Mouse (Mus musculus): Measurements from ENCODE around the gene Gm10471. TPM values are rescaled to one million over a fixed set of nuclear protein-coding genes. Genes with fewer than 3 reads are reported as not detected.
"Not testable (repeated sequence)": the region's sequence is repeated elsewhere in the genome, so short reads cannot be mapped to it uniquely, and the experiment has no call there.

Gm10471 gene
- polyA plus RNA-seq (2014; fragmentation: Nextera tagmentation; extraction: Ambion mirVana) = 0.09 TPM in 1 of 2 replicates, not detected in the other

GRCm38 (mm10) chr5:26089191-26089590 is at the start of gene Gm10471:
Gene Gm10471, minus strand, starts transcription at chr5:26089291.
- H3K27me3 ChIP-seq (ENCODE audit: control insufficient read depth, insufficient read depth, low read length); H3K9me3 ChIP-seq (ENCODE audit: control insufficient read depth, low read depth, low read length); H3K9ac ChIP-seq (replicated peaks; ENCODE audit: low read depth, low read length); H3K27ac ChIP-seq (ENCODE audit: low read length); H3K4me1 ChIP-seq (ENCODE audit: control insufficient read depth, insufficient read depth, low read length); H3K36me3 ChIP-seq (ENCODE audit: control insufficient read depth, insufficient read depth, low read length); H3K4me2 ChIP-seq (replicated peaks; ENCODE audit: low read depth, low read length); H3K4me3 ChIP-seq (ENCODE audit: low read depth, low read length); ATAC-seq (ENCODE audit: insufficient number of reproducible peaks, insufficient read depth, low FRiP score, low read depth): not testable (repeated sequence)
- WGBS = 75% methylated on average over 1 of the region's 1 CpGs

GRCm38 (mm10) chr5:26121321-26121720 is 32.2 kb upstream of the Gm10471 start, which contains the start of gene Gm10220:
Gene Gm10220, minus strand, starts transcription at chr5:26121421.
- not testable (repeated sequence) for H3K36me3 ChIP-seq (ENCODE audit: control insufficient read depth, insufficient read depth, low read length); H3K4me1 ChIP-seq (ENCODE audit: control insufficient read depth, insufficient read depth, low read length); H3K4me3 ChIP-seq (ENCODE audit: low read depth, low read length); H3K27me3 ChIP-seq (ENCODE audit: control insufficient read depth, insufficient read depth, low read length); H3K4me2 ChIP-seq (replicated peaks; ENCODE audit: low read depth, low read length); ATAC-seq (ENCODE audit: insufficient number of reproducible peaks, insufficient read depth, low FRiP score, low read depth); H3K9me3 ChIP-seq (ENCODE audit: control insufficient read depth, low read depth, low read length); H3K27ac ChIP-seq (ENCODE audit: low read length); H3K9ac ChIP-seq (replicated peaks; ENCODE audit: low read depth, low read length)
- no CpG with 5 or more reads among the region's 3 CpGs for WGBS

GRCm38 (mm10) chr5:26105262-26105661 is 16.2 kb upstream of the Gm10471 start, which contains the start of gene 5031410I06Rik:
Gene 5031410I06Rik, minus strand, starts transcription at chr5:26105362.
- H3K4me3 ChIP-seq (ENCODE audit: low read depth, low read length); H3K27ac ChIP-seq (ENCODE audit: low read length); H3K9ac ChIP-seq (replicated peaks; ENCODE audit: low read depth, low read length); H3K4me2 ChIP-seq (replicated peaks; ENCODE audit: low read depth, low read length); ATAC-seq (ENCODE audit: insufficient number of reproducible peaks, insufficient read depth, low FRiP score, low read depth); H3K4me1 ChIP-seq (ENCODE audit: control insufficient read depth, insufficient read depth, low read length); H3K36me3 ChIP-seq (ENCODE audit: control insufficient read depth, insufficient read depth, low read length); H3K27me3 ChIP-seq (ENCODE audit: control insufficient read depth, insufficient read depth, low read length); H3K9me3 ChIP-seq (ENCODE audit: control insufficient read depth, low read depth, low read length): not testable (repeated sequence)
- no CpG with 5 or more reads among the region's 3 CpGs for WGBS

GRCm38 (mm10) chr5:26079023-26079422 is 10.1 kb downstream of the Gm10471 start:
- ATAC-seq (ENCODE audit: insufficient number of reproducible peaks, insufficient read depth, low FRiP score, low read depth); H3K27me3 ChIP-seq (ENCODE audit: control insufficient read depth, insufficient read depth, low read length); H3K9me3 ChIP-seq (ENCODE audit: control insufficient read depth, low read depth, low read length); H3K36me3 ChIP-seq (ENCODE audit: control insufficient read depth, insufficient read depth, low read length); H3K4me1 ChIP-seq (ENCODE audit: control insufficient read depth, insufficient read depth, low read length); H3K4me3 ChIP-seq (ENCODE audit: low read depth, low read length); H3K4me2 ChIP-seq (replicated peaks; ENCODE audit: low read depth, low read length); H3K9ac ChIP-seq (replicated peaks; ENCODE audit: low read depth, low read length); H3K27ac ChIP-seq (ENCODE audit: low read length): not testable (repeated sequence)

- Histone ChIP-seq H3K4me2 (replicated peaks; ENCODE audit: low read depth, low read length) (no peak overlapping the region), H3K36me3 (ENCODE audit: control insufficient read depth, insufficient read depth, low read length) (no peaks in the 10 kb centered on the region), H3K9ac (replicated peaks; ENCODE audit: low read depth, low read length) (no peak overlapping the region), H3K4me1 (ENCODE audit: control insufficient read depth, insufficient read depth, low read length) (no peaks in the 10 kb centered on the region), H3K27ac (ENCODE audit: low read length) (no peak overlapping the region), H3K9me3 (ENCODE audit: control insufficient read depth, low read depth, low read length) (no peaks in the 10 kb centered on the region), H3K4me3 (ENCODE audit: low read depth, low read length) (no peak overlapping the region), H3K27me3 (ENCODE audit: control insufficient read depth, insufficient read depth, low read length) (no peaks in the 10 kb centered on the region)
- WGBS = 86% methylated on average over 24 of the region's 24 CpGs
- ATAC-seq (ENCODE audit: insufficient number of reproducible peaks, insufficient read depth, low FRiP score, low read depth) = 0 out of 2 replicates have a peak, but pooled peaks have one; percentile 10
Measured at GRCm38 (mm10) chr5:26070716-26071115, 18.4 kb downstream of the Gm10471 start.

- not testable (repeated sequence) for H3K9me3 ChIP-seq (ENCODE audit: control insufficient read depth, low read depth, low read length); H3K27ac ChIP-seq (ENCODE audit: low read length); H3K36me3 ChIP-seq (ENCODE audit: control insufficient read depth, insufficient read depth, low read length); H3K4me3 ChIP-seq (ENCODE audit: low read depth, low read length); H3K4me1 ChIP-seq (ENCODE audit: control insufficient read depth, insufficient read depth, low read length); H3K9ac ChIP-seq (replicated peaks; ENCODE audit: low read depth, low read length); H3K4me2 ChIP-seq (replicated peaks; ENCODE audit: low read depth, low read length); ATAC-seq (ENCODE audit: insufficient number of reproducible peaks, insufficient read depth, low FRiP score, low read depth); H3K27me3 ChIP-seq (ENCODE audit: control insufficient read depth, insufficient read depth, low read length)
- WGBS = no CpG with 5 or more reads among the region's 2 CpGs
Measured at GRCm38 (mm10) chr5:26058481-26058880, 30.6 kb downstream of the Gm10471 start, which contains the start of gene Gm7347. Gene Gm7347, minus strand, starts transcription at chr5:26058581.

- H3K4me1 ChIP-seq (ENCODE audit: control insufficient read depth, insufficient read depth, low read length); H3K27me3 ChIP-seq (ENCODE audit: control insufficient read depth, insufficient read depth, low read length); H3K9me3 ChIP-seq (ENCODE audit: control insufficient read depth, low read depth, low read length); H3K4me3 ChIP-seq (ENCODE audit: low read depth, low read length); H3K4me2 ChIP-seq (replicated peaks; ENCODE audit: low read depth, low read length); H3K27ac ChIP-seq (ENCODE audit: low read length); ATAC-seq (ENCODE audit: insufficient number of reproducible peaks, insufficient read depth, low FRiP score, low read depth); H3K36me3 ChIP-seq (ENCODE audit: control insufficient read depth, insufficient read depth, low read length); H3K9ac ChIP-seq (replicated peaks; ENCODE audit: low read depth, low read length): not testable (repeated sequence)
- WGBS = 85% methylated on average over 2 of the region's 2 CpGs
Measured at GRCm38 (mm10) chr5:26039458-26039857, 49.6 kb downstream of the Gm10471 start, which contains the start of gene Speer4a. Gene Speer4a, minus strand, starts transcription at chr5:26039558.

Other genes starting within 250 kb of the Gm10471 start
- 0.26 TPM in 1 of 2 replicates, not detected in the other for gene Gm21663, start 146.9 kb downstream of the Gm10471 start, polyA plus RNA-seq (2014; fragmentation: Nextera tagmentation; extraction: Ambion mirVana)
- 0.11 and 0.17 TPM in 2 replicates for gene Gm21671, start 134.9 kb downstream of the Gm10471 start, polyA plus RNA-seq (2014; fragmentation: Nextera tagmentation; extraction: Ambion mirVana)
- gene Gm21680, start 116.6 kb downstream of the Gm10471 start, polyA plus RNA-seq (2014; fragmentation: Nextera tagmentation; extraction: Ambion mirVana) = 0.18 and 0.22 TPM in 2 replicates
- gene Gm21698, start 100.6 kb downstream of the Gm10471 start, polyA plus RNA-seq (2014; fragmentation: Nextera tagmentation; extraction: Ambion mirVana) = 0.15 and 0.32 TPM in 2 replicates
- gene Gm1979, start 84.5 kb downstream of the Gm10471 start, polyA plus RNA-seq (2014; fragmentation: Nextera tagmentation; extraction: Ambion mirVana) = 0.13 and 0.23 TPM in 2 replicates
- gene Gm5862, start 66.4 kb downstream of the Gm10471 start, polyA plus RNA-seq (2014; fragmentation: Nextera tagmentation; extraction: Ambion mirVana) = 0.34 TPM in 1 of 2 replicates, not detected in the other
- 0.18 and 0.52 TPM in 2 replicates for gene Speer4a, start 49.7 kb downstream of the Gm10471 start, polyA plus RNA-seq (2014; fragmentation: Nextera tagmentation; extraction: Ambion mirVana)
- 0.17 TPM in 1 of 2 replicates, not detected in the other for gene Gm7347, start 30.7 kb downstream of the Gm10471 start, polyA plus RNA-seq (2014; fragmentation: Nextera tagmentation; extraction: Ambion mirVana)
- gene 5031410I06Rik, start 16.1 kb upstream of the Gm10471 start, polyA plus RNA-seq (2014; fragmentation: Nextera tagmentation; extraction: Ambion mirVana) = 0.24 and 0.32 TPM in 2 replicates
- gene Gm10220, start 32.1 kb upstream of the Gm10471 start, polyA plus RNA-seq (2014; fragmentation: Nextera tagmentation; extraction: Ambion mirVana) = 0.14 and 0.22 TPM in 2 replicates
- gene Gm7361, start 168.4 kb upstream of the Gm10471 start, polyA plus RNA-seq (2014; fragmentation: Nextera tagmentation; extraction: Ambion mirVana) = not detected in 2 replicates

Measured in stomach, embryonic 14.5 days (tissue).